Mouse (Mus musculus) embryonic fibroblast, embryonic 13.5 days (primary cell): ENCODE data around the gene Hoxa11.

Experiments used
- CTCF ChIP-seq: IDR thresholded peaks from 2 replicates; pipeline ENCODE4 v1.5.1; 2011; ENCODE audit warnings: mild to moderate bottlenecking, control low read depth, low read length, moderate library complexity, borderline replicate concordance; ENCODE audit not compliant: insufficient read depth
- POLR2A ChIP-seq: IDR thresholded peaks from 2 replicates; pipeline ENCODE4 v1.6.1; 2011; ENCODE audit warnings: low read depth, mild to moderate bottlenecking, control low read depth, low read length, moderate library complexity

DNA sequence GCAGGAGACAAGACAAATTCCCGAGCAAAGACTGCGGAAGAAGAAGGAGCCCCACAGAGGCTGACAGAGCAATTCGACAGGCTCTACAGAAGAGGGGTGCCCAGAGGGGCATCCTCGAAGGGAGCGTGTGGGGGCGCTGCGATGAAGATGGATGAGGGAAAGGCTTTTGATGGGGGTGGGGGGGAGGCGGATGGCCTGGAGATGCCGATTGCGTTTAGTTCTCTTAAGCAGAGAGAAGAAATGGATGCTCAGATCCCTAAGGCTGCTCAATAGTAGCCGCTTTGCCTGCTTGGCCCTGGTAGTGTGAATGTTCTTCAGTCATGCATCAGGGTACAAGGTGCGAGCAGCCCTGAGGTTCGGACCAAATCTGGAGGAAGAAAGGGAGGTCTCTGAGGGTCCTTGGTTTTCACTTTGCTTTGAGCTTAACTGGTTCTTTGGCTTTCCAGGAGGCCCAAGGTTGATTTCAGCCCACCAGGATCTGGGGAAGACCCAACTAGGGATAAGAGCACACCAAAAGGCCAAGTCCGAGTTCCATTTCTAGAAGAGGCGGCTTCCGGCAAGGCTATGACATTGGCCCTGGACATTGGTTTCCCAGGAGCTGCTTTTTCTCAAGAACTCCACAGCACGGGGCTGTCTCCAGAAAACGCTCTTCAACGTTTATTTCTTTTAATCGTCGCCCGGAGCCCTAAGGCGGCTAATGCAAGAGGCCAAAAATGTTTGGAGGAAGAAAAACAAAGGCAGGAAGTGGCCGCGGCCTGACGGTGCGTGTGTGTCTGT, 3.2 kb upstream of the Hoxa11 start:
- TF ChIP-seq CTCF = no peak
- no peak for TF ChIP-seq POLR2A
